Mouse (Mus musculus): ENCODE data around the gene Prn. TPM values are rescaled to one million over a fixed set of nuclear protein-coding genes. Genes with fewer than 3 reads are reported as not detected.

The Prn gene
- polyA plus RNA-seq, 1 experiment from 2014 or later, result not detected

GRCm38 (mm10) chr2:131944370-131944769 lies 34.6 kb downstream of the Prn start:
- H3K36me3 ChIP-seq (replicated peaks), result no peaks in the 10 kb centered on the region
- H3K27me3 ChIP-seq (ENCODE audit: poor library complexity, severe bottlenecking), result peaks cover 4% of the 10 kb centered on the region; the same call in 1 of the 2 replicates
- no peak overlapping the region for H3K27ac ChIP-seq
- WGBS, result 28% methylated on average over 1 of the region's 1 CpGs
- H3K4me1 ChIP-seq, result peaks cover 13% of the 10 kb centered on the region
- no peak for DNase-seq (ENCODE audit: extremely low spot score, low spot score)
- no peaks in the 10 kb centered on the region for H3K9me3 ChIP-seq
- H3K4me3 ChIP-seq, result no peak overlapping the region

- Histone ChIP-seq H3K27ac (no peak overlapping the region), H3K9me3 (no peaks in the 10 kb centered on the region), H3K36me3 (replicated peaks) (no peaks in the 10 kb centered on the region), H3K4me3 (no peak overlapping the region), H3K27me3 (ENCODE audit: poor library complexity, severe bottlenecking) (peaks cover 10% of the 10 kb centered on the region), H3K4me1 (peaks cover 16% of the 10 kb centered on the region)
- no peak for DNase-seq (ENCODE audit: extremely low spot score, low spot score)
- 93% methylated on average over 8 of the region's 8 CpGs for WGBS
Observed at GRCm38 (mm10) chr2:131945225-131945624, 35.5 kb downstream of the Prn start.

DNA sequence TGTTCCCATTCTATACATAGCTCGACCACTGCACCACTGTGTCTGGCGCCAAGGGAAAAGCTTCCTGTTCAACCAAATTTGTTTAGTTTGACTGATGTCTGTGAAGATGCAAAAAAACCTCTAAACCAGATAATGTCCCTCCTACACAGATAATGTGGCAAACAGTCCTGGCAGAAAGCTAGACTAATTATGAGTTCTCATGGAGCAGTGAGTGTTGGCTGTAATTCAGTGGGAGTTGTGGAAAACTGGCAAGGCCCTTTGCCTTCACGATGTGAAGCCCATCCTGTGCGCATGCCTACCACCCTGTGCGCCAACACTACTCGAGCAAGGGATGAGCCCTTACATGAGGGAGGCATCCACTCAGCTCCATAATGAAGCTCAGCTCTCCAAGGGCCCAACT lies 36.0 kb downstream of the Prn start:
- Histone ChIP-seq H3K27ac (no peak overlapping the region), H3K27me3 (ENCODE audit: poor library complexity, severe bottlenecking) (peaks cover 15% of the 10 kb centered on the region), H3K9me3 (no peaks in the 10 kb centered on the region), H3K36me3 (replicated peaks) (no peaks in the 10 kb centered on the region), H3K4me3 (no peak overlapping the region), H3K4me1 (peaks cover 22% of the 10 kb centered on the region)
- WGBS, result 89% methylated on average over 6 of the region's 6 CpGs
- no peak for DNase-seq (ENCODE audit: extremely low spot score, low spot score)

- Histone ChIP-seq H3K4me1 (peaks cover 23% of the 10 kb centered on the region), H3K9me3 (no peaks in the 10 kb centered on the region), H3K27ac (no peak overlapping the region), H3K27me3 (ENCODE audit: poor library complexity, severe bottlenecking) (peaks cover 21% of the 10 kb centered on the region), H3K4me3 (no peak overlapping the region), H3K36me3 (replicated peaks) (no peaks in the 10 kb centered on the region)
- WGBS, result 90% methylated on average over 16 of the region's 16 CpGs
- DNase-seq (ENCODE audit: extremely low spot score, low spot score), result no peak
Observed at GRCm38 (mm10) chr2:131946351-131946750, 36.6 kb downstream of the Prn start.

DNA sequence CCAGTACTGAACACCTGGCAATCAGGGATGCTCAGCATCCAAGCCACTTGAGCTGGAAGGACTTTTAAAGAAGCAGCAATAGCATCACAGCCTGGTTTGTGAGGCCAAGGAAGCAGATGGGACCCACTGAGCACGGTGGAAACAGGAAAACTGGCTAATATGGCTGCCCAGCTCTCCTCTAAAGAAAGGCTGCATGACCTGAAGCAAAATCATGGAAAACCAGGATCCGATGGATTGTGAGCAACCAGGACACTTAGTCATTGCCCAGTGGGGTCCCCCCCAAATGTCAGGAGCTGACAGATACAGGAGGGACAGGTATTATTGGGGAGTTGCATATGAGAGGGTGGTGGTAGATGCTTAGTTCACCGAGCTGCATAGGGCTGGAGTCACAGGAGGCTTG lies 38.4 kb downstream of the Prn start:
- Histone ChIP-seq H3K27me3 (ENCODE audit: poor library complexity, severe bottlenecking) (peaks cover 39% of the 10 kb centered on the region), H3K4me1 (peaks cover 28% of the 10 kb centered on the region), H3K9me3 (no peaks in the 10 kb centered on the region), H3K27ac (no peak overlapping the region), H3K4me3 (no peak overlapping the region), H3K36me3 (replicated peaks) (no peaks in the 10 kb centered on the region)
- 85% methylated on average over 3 of the region's 3 CpGs for whole genome bisulfite sequencing
- no peak for DNase-seq (ENCODE audit: extremely low spot score, low spot score)

- Histone ChIP-seq H3K27ac (no peak overlapping the region), H3K4me1 (peaks cover 34% of the 10 kb centered on the region)
- no peak for DNase-seq (ENCODE audit: extremely low spot score, low spot score)
Observed at GRCm38 (mm10) chr2:131948916-131949639, 39.3 kb downstream of the Prn start.

GRCm38 (mm10) chr2:131949767-131950597 lies 40.2 kb downstream of the Prn start:
- no peak for DNase-seq (ENCODE audit: extremely low spot score, low spot score)
- Histone ChIP-seq H3K9me3 (no peaks in the 10 kb centered on the region), H3K4me3 (no peak overlapping the region), H3K27me3 (ENCODE audit: poor library complexity, severe bottlenecking) (peaks cover 57% of the 10 kb centered on the region), H3K27ac (0 out of 2 replicates have a peak overlapping the region, but pooled peaks have one; percentile 15), H3K4me1 (peaks cover 37% of the 10 kb centered on the region), H3K36me3 (replicated peaks) (no peaks in the 10 kb centered on the region)
- WGBS, result 49% methylated on average over 9 of the region's 9 CpGs

More at GRCm38 (mm10) chr2:131948916-131949639, 39.3 kb downstream of the Prn start:
- no peak overlapping the region for H3K4me3 ChIP-seq
- no peaks in the 10 kb centered on the region for H3K36me3 ChIP-seq (replicated peaks)
- H3K27me3 ChIP-seq (ENCODE audit: poor library complexity, severe bottlenecking), result peaks cover 48% of the 10 kb centered on the region
- 81% methylated on average over 11 of the region's 11 CpGs for WGBS
- H3K9me3 ChIP-seq, result no peaks in the 10 kb centered on the region

DNA sequence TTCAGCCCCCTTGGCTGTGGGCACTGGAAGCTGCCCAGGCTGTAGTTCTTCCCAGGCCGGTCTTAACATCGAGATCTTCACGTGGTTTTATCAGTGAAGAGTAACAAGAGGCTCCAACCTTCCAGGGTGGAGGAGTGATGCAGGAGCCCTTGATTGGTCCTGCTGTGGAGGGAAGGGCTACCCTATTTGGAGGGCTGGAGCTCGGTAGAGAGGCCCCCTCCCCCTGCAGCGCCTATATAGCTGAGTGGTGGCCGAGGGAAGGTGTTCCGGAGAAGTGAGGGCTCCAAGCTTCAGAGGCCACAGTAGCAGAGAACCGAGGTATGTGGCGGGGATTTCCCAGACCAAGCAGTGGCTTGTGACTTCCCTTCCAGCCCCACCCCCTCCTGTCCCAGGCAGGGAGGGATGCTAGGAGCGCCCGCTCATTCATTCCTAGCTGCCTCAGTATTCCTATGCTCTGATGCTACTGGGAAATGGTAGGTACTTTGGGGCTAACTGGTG lies 40.9 kb downstream of the Prn start, which contains the start of gene Prnd:
Gene Prnd, plus strand, starts transcription at position 264 of the 498 bp plus-strand sequence.
- Histone ChIP-seq H3K36me3 (replicated peaks) (no peaks in the 10 kb centered on the region), H3K27me3 (ENCODE audit: poor library complexity, severe bottlenecking) (peaks cover 60% of the 10 kb centered on the region), H3K4me3 (no peak within 1 kb of the TSS), H3K9me3 (no peaks in the 10 kb centered on the region), H3K4me1 (peaks cover 44% of the 10 kb centered on the region), H3K27ac (0 out of 2 replicates have a peak within 1 kb of the TSS, but pooled peaks have one; percentile 15)
- DNase-seq (ENCODE audit: extremely low spot score, low spot score), result no peak
- 14% methylated on average over 11 of the region's 11 CpGs for WGBS

- Histone ChIP-seq H3K4me1 (peaks cover 44% of the 10 kb centered on the region), H3K4me3 (no peak overlapping the region), H3K9me3 (no peaks in the 10 kb centered on the region), H3K36me3 (replicated peaks) (no peaks in the 10 kb centered on the region), H3K27ac (no peak overlapping the region), H3K27me3 (ENCODE audit: poor library complexity, severe bottlenecking) (peaks cover 70% of the 10 kb centered on the region)
- 69% methylated on average over 2 of the region's 2 CpGs for WGBS
- no peak for DNase-seq (ENCODE audit: extremely low spot score, low spot score)
Observed at GRCm38 (mm10) chr2:131952456-131952855, 42.7 kb downstream of the Prn start.

DNA sequence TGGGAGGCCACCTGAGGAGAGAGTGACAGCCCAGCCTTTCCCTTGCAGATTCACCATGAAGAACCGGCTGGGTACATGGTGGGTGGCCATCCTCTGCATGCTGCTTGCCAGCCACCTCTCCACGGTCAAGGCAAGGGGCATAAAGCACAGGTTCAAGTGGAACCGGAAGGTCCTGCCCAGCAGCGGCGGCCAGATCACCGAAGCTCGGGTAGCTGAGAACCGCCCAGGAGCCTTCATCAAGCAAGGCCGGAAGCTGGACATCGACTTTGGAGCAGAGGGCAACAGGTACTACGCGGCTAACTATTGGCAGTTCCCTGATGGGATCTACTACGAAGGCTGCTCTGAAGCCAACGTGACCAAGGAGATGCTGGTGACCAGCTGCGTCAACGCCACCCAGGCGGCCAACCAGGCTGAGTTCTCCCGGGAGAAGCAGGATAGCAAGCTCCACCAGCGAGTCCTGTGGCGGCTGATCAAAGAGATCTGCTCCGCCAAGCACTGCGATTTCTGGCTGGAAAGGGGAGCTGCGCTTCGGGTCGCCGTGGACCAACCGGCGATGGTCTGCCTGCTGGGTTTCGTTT lies 43.3 kb downstream of the Prn start:
- Histone ChIP-seq H3K4me1 (peaks cover 44% of the 10 kb centered on the region), H3K9me3 (no peaks in the 10 kb centered on the region), H3K27me3 (ENCODE audit: poor library complexity, severe bottlenecking) (peaks cover 70% of the 10 kb centered on the region), H3K4me3 (peak overlapping the region; percentile 33), H3K36me3 (replicated peaks) (no peaks in the 10 kb centered on the region), H3K27ac (no peak overlapping the region)
- WGBS, result 25% methylated on average over 29 of the region's 29 CpGs
- DNase-seq (ENCODE audit: extremely low spot score, low spot score), result no peak

DNA sequence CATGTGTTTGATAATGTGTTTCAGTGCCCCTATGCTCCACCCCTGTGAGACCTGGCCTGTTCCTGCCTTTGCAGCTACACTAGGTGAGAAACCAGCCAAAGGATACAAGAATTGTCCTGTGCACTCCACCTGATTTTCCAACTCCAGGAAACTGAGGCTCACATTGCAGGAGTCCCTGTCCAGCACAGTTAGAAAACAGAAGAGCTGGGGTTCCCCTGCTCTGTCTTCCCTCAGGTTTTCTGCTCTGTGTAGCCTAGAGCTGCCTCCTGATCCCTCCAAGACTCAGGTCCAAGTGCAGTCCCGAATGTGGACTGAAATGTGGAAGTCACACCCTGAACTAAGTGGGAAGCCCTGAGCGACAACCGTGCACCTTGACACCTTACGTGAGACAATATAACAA lies 44.0 kb downstream of the Prn start:
- Histone ChIP-seq H3K4me1 (peaks cover 37% of the 10 kb centered on the region), H3K9me3 (no peaks in the 10 kb centered on the region), H3K36me3 (replicated peaks) (no peaks in the 10 kb centered on the region), H3K27me3 (ENCODE audit: poor library complexity, severe bottlenecking) (peaks cover 70% of the 10 kb centered on the region), H3K4me3 (peak overlapping the region; percentile 33; the same call in 1 of the 2 replicates), H3K27ac (no peak overlapping the region)
- DNase-seq (ENCODE audit: extremely low spot score, low spot score), result no peak
- 88% methylated on average over 4 of the region's 4 CpGs for WGBS

GRCm38 (mm10) chr2:131954835-131955234 lies 45.1 kb downstream of the Prn start:
- Histone ChIP-seq H3K9me3 (no peaks in the 10 kb centered on the region), H3K4me1 (peaks cover 31% of the 10 kb centered on the region), H3K27me3 (ENCODE audit: poor library complexity, severe bottlenecking) (peaks cover 64% of the 10 kb centered on the region), H3K36me3 (replicated peaks) (no peaks in the 10 kb centered on the region), H3K27ac (no peak overlapping the region), H3K4me3 (peak overlapping the region; percentile 53)
- 58% methylated on average over 9 of the region's 9 CpGs for WGBS
- DNase-seq (ENCODE audit: extremely low spot score, low spot score), result no peak
